Mouse (Mus musculus) adrenal gland, adult 2 months (tissue): ENCODE measurements around the gene Rpl34. TPM values are rescaled to one million over a fixed set of nuclear protein-coding genes. Genes with fewer than 3 reads are reported as not detected.

Experiments
- polyA plus RNA-seq: library from polyadenylated mRNA; depleted of rRNA; stranded (reverse); fragments of >200 nt; gene quantifications from 2 replicates; pipeline ENCODE4 v1.2.3, GENCODE M21; 2012; rRNA removed
- total RNA-seq, 2 experiments: library from RNA; stranded (reverse); gene quantifications; 2 replicates each; pipeline ENCODE4 v1.2.3; 2021

The Rpl34 gene
- total and polyA plus RNA-seq, 3 experiments: 259 to 725 (median 621) TPM

Other genes starting within 250 kb of the Rpl34 start
- under 1 TPM; 0.21 to 0.72 TPM for gene Etnppl, start 113.0 kb downstream of the Rpl34 start, total RNA-seq
- gene Etnppl, start 113.0 kb downstream of the Rpl34 start, polyA plus RNA-seq: 0.07 TPM in 1 of 2 replicates, not detected in the other
- gene Ostc, start 21.0 kb downstream of the Rpl34 start, total RNA-seq: 100 to 1,000 TPM in 1 of 2 experiments, 10 to 100 TPM in 1; 85.9 to 121 TPM
- 12.9 and 13.3 TPM in 2 replicates for gene Ostc, start 21.0 kb downstream of the Rpl34 start, polyA plus RNA-seq